Mouse (Mus musculus) C2C12 (cell line): ENCODE results near the gene Tnnt1.

Source experiments
- CTCF ChIP-seq: IDR thresholded peaks from one replicate; pipeline ENCODE4 v1.5.1; 2011; ENCODE audit not compliant: control insufficient read depth, insufficient read depth, insufficient read length
- MAX ChIP-seq: IDR thresholded peaks from one replicate; pipeline ENCODE4 v1.6.1; 2011; ENCODE audit warnings: mild to moderate bottlenecking, control low read depth
- USF1 ChIP-seq: IDR thresholded peaks from one replicate; pipeline ENCODE4 v1.6.1; 2011; ENCODE audit warnings: low read depth, mild to moderate bottlenecking, control low read depth, moderate library complexity

DNA sequence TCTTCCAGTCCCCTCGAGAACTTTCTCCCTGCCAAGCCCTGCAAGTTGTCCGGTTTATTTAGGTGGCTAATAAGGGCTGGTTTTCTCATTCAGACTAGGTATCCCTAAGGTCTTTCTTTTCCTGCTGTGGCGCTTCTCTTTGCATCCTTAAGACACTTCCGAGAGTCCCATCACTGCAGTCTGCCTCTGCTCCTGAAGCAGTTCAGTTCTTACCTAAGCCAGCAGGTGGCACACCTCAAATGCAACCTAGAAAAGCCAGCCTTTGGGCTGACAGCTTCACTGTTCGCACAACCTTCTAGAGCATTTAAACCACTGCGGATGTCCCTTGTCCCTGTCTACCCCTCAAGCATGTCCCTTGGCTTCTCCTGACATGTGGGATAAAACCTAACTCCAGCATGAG, 36.5 kb downstream of the Tnnt1 start:
- TF ChIP-seq CTCF: peak; percentile 18
- no peak for TF ChIP-seq USF1
- TF ChIP-seq MAX: no peak
